13 mouse cellular contexts compared by ENCODE assay signal in the genomic region with DNA sequence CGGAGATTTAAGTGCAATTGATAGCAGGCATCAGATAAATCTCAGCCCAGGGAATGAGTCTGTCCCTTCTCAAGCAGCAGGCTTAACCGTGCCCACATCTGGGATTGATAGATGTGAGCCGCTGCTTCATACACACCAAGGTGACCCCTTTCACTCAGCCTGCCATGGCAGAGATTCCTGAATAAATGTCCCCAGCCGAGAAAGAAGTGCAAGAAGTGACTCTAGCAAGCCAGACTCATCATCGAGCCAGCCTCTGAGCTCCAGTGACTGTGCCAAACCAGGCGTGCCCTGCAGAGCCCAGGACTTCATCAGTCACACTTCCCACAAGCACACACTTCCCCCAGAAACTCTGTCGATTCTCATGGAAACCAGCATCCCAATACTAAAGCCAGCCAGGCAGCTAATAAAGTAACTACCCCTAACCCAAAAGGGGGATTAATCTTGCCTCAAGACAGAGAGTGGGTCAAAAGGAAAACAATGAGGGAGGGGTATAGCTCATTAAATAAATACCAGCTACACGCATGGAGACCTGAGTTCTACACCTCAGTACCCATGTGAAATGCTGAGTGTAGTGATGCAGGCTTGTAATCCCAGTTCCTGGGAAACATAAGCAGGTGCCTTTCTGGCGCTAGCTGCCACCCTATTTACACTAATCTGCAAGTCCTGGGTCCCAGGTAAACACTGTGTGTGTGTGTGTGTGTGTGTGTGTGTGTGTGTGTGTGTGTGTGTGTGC.
DNase-seq lines count a peak whose midpoint lies in the region; ATAC-seq and TF ChIP-seq lines count a peak whose summit lies in the region.
"Had no signal": no experiment of that assay in that cellular context is flagged by ENCODE, and none has a peak within 500 bp of the region (broad histone marks: within the 10 kb centered on the region; RNA-seq: fewer than 3 reads in every experiment).

No protein-coding gene starts in this region.

- no peaks in the 10 kb centered on the region for H3K27me3 ChIP-seq in midbrain, embryonic 10.5 days (ENCODE audit: low read depth, poor library complexity, severe bottlenecking)
- no peaks in the 10 kb centered on the region for H3K27me3 ChIP-seq in midbrain, embryonic 14.5 days (ENCODE audit: control insufficient read depth, insufficient read depth, low read length)
- no peaks in the 10 kb centered on the region for H3K27me3 ChIP-seq in embryonic facial prominence, embryonic 12.5 days
- no peaks in the 10 kb centered on the region for H3K27me3 ChIP-seq in kidney, postnatal 0 days (ENCODE audit: insufficient read depth, low read length)
- no peaks in the 10 kb centered on the region for H3K27me3 ChIP-seq in neural tube, embryonic 11.5 days (ENCODE audit: control insufficient read depth, insufficient read depth, low read length)
- no peaks in the 10 kb centered on the region for H3K27me3 ChIP-seq in forebrain, embryonic 14.5 days (replicated peaks; ENCODE audit: control insufficient read depth, insufficient read depth, low read length)
- H3K27me3 ChIP-seq in heart, embryonic 12.5 days (replicated peaks), result no peaks in the 10 kb centered on the region

- 0 out of 2 replicates have a peak overlapping the region, but pooled peaks have one; percentile 28 for H3K27ac ChIP-seq in midbrain, embryonic 10.5 days (replicated peaks)
- no peak overlapping the region for H3K27ac ChIP-seq in midbrain, embryonic 14.5 days (replicated peaks; ENCODE audit: low read depth, low read length)
- peak overlapping the region; percentile 57 for H3K27ac ChIP-seq in embryonic facial prominence, embryonic 12.5 days
- no peak overlapping the region for H3K27ac ChIP-seq in kidney, postnatal 0 days
- H3K27ac ChIP-seq in neural tube, embryonic 11.5 days (ENCODE audit: low read depth, low read length), result no peak overlapping the region
- H3K27ac ChIP-seq in forebrain, embryonic 14.5 days (ENCODE audit: low read depth, low read length), result no peak overlapping the region; the same call in 1 of the 2 replicates
- no peak overlapping the region for H3K27ac ChIP-seq in heart, embryonic 12.5 days (ENCODE audit: poor library complexity, severe bottlenecking)
- H3K27ac ChIP-seq: layer of hippocampus, adult 2 months had no signal

- no peak for ATAC-seq in midbrain, embryonic 14.5 days (ENCODE audit: low FRiP score, low TSS enrichment)
- ATAC-seq in embryonic facial prominence, embryonic 12.5 days (ENCODE audit: insufficient number of reproducible peaks, insufficient read depth, low FRiP score, low TSS enrichment), result no peak
- ATAC-seq in kidney, postnatal 0 days (replicated peaks; ENCODE audit: low FRiP score, low read depth), result peak; percentile 83
- ATAC-seq in neural tube, embryonic 11.5 days (ENCODE audit: insufficient read depth, low FRiP score, low TSS enrichment), result no peak
- ATAC-seq in forebrain, embryonic 14.5 days, result no peak
- no peak for ATAC-seq in heart, embryonic 12.5 days (ENCODE audit: insufficient number of reproducible peaks, low FRiP score)

- no peaks in the 10 kb centered on the region for H3K9me3 ChIP-seq in midbrain, embryonic 10.5 days (replicated peaks)
- H3K9me3 ChIP-seq in midbrain, embryonic 14.5 days (ENCODE audit: control insufficient read depth, low read length), result no peaks in the 10 kb centered on the region
- no peaks in the 10 kb centered on the region for H3K9me3 ChIP-seq in embryonic facial prominence, embryonic 12.5 days
- no peaks in the 10 kb centered on the region for H3K9me3 ChIP-seq in kidney, postnatal 0 days (replicated peaks; ENCODE audit: low read length)
- H3K9me3 ChIP-seq in neural tube, embryonic 11.5 days (ENCODE audit: control insufficient read depth, low read length), result no peaks in the 10 kb centered on the region
- no peaks in the 10 kb centered on the region for H3K9me3 ChIP-seq in forebrain, embryonic 14.5 days (replicated peaks; ENCODE audit: control insufficient read depth, low read length)
- no peaks in the 10 kb centered on the region for H3K9me3 ChIP-seq in heart, embryonic 12.5 days (replicated peaks)

- no peak for TF ChIP-seq CTCF in kidney, postnatal 0 days (IDR thresholded peaks at IDR 0.05; ENCODE audit: low read depth)

- no peak overlapping the region for H3K4me3 ChIP-seq in midbrain, embryonic 10.5 days
- no peak overlapping the region for H3K4me3 ChIP-seq in midbrain, embryonic 14.5 days (replicated peaks; ENCODE audit: low read depth, low read length)
- no peak overlapping the region for H3K4me3 ChIP-seq in embryonic facial prominence, embryonic 12.5 days
- H3K4me3 ChIP-seq in kidney, postnatal 0 days (replicated peaks; ENCODE audit: low read depth, low read length), result no peak overlapping the region
- H3K4me3 ChIP-seq in neural tube, embryonic 11.5 days (ENCODE audit: low read depth, low read length), result no peak overlapping the region
- H3K4me3 ChIP-seq in forebrain, embryonic 14.5 days (ENCODE audit: low read depth, low read length), result no peak overlapping the region
- H3K4me3 ChIP-seq in heart, embryonic 12.5 days, result no peak overlapping the region
- H3K4me3 ChIP-seq: layer of hippocampus, adult 2 months had no signal

- peaks cover 7% of the 10 kb centered on the region for H3K4me1 ChIP-seq in midbrain, embryonic 10.5 days
- no peaks in the 10 kb centered on the region; the same call in 1 of the 2 replicates for H3K4me1 ChIP-seq in midbrain, embryonic 14.5 days (ENCODE audit: control insufficient read depth, insufficient read depth, low read length)
- H3K4me1 ChIP-seq in embryonic facial prominence, embryonic 12.5 days, result peaks cover 10% of the 10 kb centered on the region
- peaks cover 4% of the 10 kb centered on the region for H3K4me1 ChIP-seq in kidney, postnatal 0 days (replicated peaks; ENCODE audit: insufficient read depth, low read length)
- H3K4me1 ChIP-seq in neural tube, embryonic 11.5 days (ENCODE audit: control insufficient read depth, insufficient read depth, low read length), result no peaks in the 10 kb centered on the region
- no peaks in the 10 kb centered on the region; the same call in 1 of the 2 replicates for H3K4me1 ChIP-seq in forebrain, embryonic 14.5 days (ENCODE audit: control insufficient read depth, insufficient read depth, low read length)
- peaks cover 6% of the 10 kb centered on the region for H3K4me1 ChIP-seq in heart, embryonic 12.5 days (replicated peaks)

- H3K36me3 ChIP-seq in midbrain, embryonic 10.5 days, result no peaks in the 10 kb centered on the region
- no peaks in the 10 kb centered on the region for H3K36me3 ChIP-seq in midbrain, embryonic 14.5 days (ENCODE audit: control insufficient read depth, insufficient read depth, low read length)
- no peaks in the 10 kb centered on the region for H3K36me3 ChIP-seq in embryonic facial prominence, embryonic 12.5 days
- no peaks in the 10 kb centered on the region for H3K36me3 ChIP-seq in kidney, postnatal 0 days (ENCODE audit: insufficient read depth, low read length)
- no peaks in the 10 kb centered on the region for H3K36me3 ChIP-seq in neural tube, embryonic 11.5 days (ENCODE audit: control insufficient read depth, insufficient read depth, low read length)
- H3K36me3 ChIP-seq in forebrain, embryonic 14.5 days (ENCODE audit: control insufficient read depth, insufficient read depth, low read length), result no peaks in the 10 kb centered on the region
- H3K36me3 ChIP-seq in heart, embryonic 12.5 days, result no peaks in the 10 kb centered on the region

- no peak overlapping the region for H3K9ac ChIP-seq in midbrain, embryonic 14.5 days (replicated peaks; ENCODE audit: low read length)
- no peak overlapping the region for H3K9ac ChIP-seq in embryonic facial prominence, embryonic 12.5 days
- H3K9ac ChIP-seq in kidney, postnatal 0 days (ENCODE audit: low read depth, low read length), result no peak overlapping the region
- 0 out of 2 replicates have a peak overlapping the region, but pooled peaks have one; percentile 5 for H3K9ac ChIP-seq in neural tube, embryonic 11.5 days (ENCODE audit: low read length)
- no peak overlapping the region for H3K9ac ChIP-seq in forebrain, embryonic 14.5 days (ENCODE audit: low read length)
- H3K9ac ChIP-seq in heart, embryonic 12.5 days, result no peak overlapping the region

- 49% methylated on average over 9 of the region's 9 CpGs for WGBS in midbrain, embryonic 10.5 days
- WGBS in midbrain, embryonic 14.5 days, result 46% methylated on average over 9 of the region's 9 CpGs
- 28% methylated on average over 9 of the region's 9 CpGs for WGBS in embryonic facial prominence, embryonic 12.5 days
- WGBS in kidney, postnatal 0 days, result 20% methylated on average over 9 of the region's 9 CpGs
- 43% methylated on average over 9 of the region's 9 CpGs for WGBS in neural tube, embryonic 11.5 days
- 45% methylated on average over 9 of the region's 9 CpGs for WGBS in forebrain, embryonic 14.5 days
- WGBS in heart, embryonic 12.5 days, result 40% methylated on average over 9 of the region's 9 CpGs

- H3K4me2 ChIP-seq in midbrain, embryonic 14.5 days (ENCODE audit: low read length), result no peak overlapping the region
- no peak overlapping the region for H3K4me2 ChIP-seq in embryonic facial prominence, embryonic 12.5 days (replicated peaks)
- no peak overlapping the region for H3K4me2 ChIP-seq in kidney, postnatal 0 days (ENCODE audit: low read length)
- no peak overlapping the region for H3K4me2 ChIP-seq in neural tube, embryonic 11.5 days (ENCODE audit: low read depth)
- H3K4me2 ChIP-seq in forebrain, embryonic 14.5 days (ENCODE audit: low read length), result no peak overlapping the region
- H3K4me2 ChIP-seq in heart, embryonic 12.5 days, result no peak overlapping the region

- no peak for DNase-seq in midbrain, embryonic 10.5 days (ENCODE audit: low spot score)
- DNase-seq in midbrain, embryonic 14.5 days, result no peak
- DNase-seq in kidney, postnatal 0 days (ENCODE audit: low spot score), result peak; percentile 51
- peak; percentile 33 for DNase-seq in neural tube, embryonic 11.5 days (ENCODE audit: low spot score)
- DNase-seq in forebrain, embryonic 14.5 days (ENCODE audit: low spot score), result no peak
- DNase-seq in lung, postnatal 25 days (ENCODE audit: low spot score), result no peak
- DNase-seq: adrenal gland, postnatal 10 days; heart, postnatal 4 days; liver; thymus, adult 18-20 months had no signal

Comparison
In these comparisons a context has a peak if more than half of its experiments do, and no peak if none do; other contexts are left out.
1. H3K27ac ChIP-seq: peak in midbrain, embryonic 10.5 days (single experiment) and embryonic facial prominence, embryonic 12.5 days (single experiment); none in midbrain, embryonic 14.5 days (single experiment), kidney, postnatal 0 days (single experiment), neural tube, embryonic 11.5 days (single experiment), forebrain, embryonic 14.5 days (single experiment) and heart, embryonic 12.5 days (single experiment).
2. DNase-seq: peak in kidney, postnatal 0 days (single experiment) and neural tube, embryonic 11.5 days (single experiment); none in midbrain, embryonic 10.5 days (single experiment), midbrain, embryonic 14.5 days (single experiment), forebrain, embryonic 14.5 days (single experiment) and lung, postnatal 25 days (single experiment).